Mouse (Mus musculus) inflammation-experienced regulatory T-cells, adult 16 weeks (primary cell): ENCODE measurements around the gene Slc51b. TPM values are rescaled to one million over a fixed set of nuclear protein-coding genes. Genes with fewer than 3 reads are reported as not detected.

Experiments
- polyA plus RNA-seq: library from polyadenylated mRNA; unstranded; fragments of 100-300 nt; shearing (Covaris generic); gene quantifications from one replicate; pipeline ENCODE4 v1.2.1, GENCODE M21; 2017

Slc51b gene
- not detected for polyA plus RNA-seq

DNA sequence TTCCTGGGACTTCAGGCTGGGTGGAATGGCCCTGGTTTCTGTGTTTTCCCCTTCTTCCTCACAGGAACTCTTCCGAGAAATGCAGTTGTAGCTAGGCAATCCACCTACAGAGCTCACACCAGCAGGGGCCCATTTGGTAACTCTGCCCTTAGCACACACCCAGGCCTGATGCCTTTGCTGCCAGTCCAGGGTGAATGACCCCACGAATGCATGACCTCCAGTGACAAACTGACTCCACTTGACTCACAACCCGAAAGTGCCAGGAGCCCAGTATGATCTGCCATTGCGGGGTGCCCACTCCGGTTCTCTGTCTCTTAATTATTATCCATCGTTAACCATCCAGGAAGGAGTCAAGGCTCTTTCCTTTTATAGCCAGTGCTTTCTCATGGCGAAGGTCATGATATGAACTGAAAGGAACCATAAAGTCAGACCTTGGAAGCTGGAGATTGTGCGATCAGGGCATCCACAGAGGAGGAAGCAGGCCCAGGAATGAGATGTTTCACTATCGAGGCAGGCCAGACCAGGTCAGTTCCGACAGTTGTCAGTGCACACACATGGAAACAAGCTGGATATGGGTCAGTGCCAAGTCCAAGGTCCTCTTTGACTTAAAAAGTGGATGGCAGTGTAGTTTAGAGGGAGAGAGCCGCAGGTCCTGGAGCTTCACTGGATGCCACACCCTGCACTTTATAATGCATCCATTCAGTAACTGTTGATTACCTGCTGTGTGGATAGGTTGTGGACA is at the start of gene Slc51b:
Gene Slc51b (minus strand): TSS at position 196 of the 742 bp plus-strand sequence.

GRCm38 (mm10) chr9:65460732-65461442 is 38.1 kb upstream of the Slc51b start, which contains the start of gene Spg21:
Gene Spg21, plus strand, starts transcription at chr9:65460947.

DNA sequence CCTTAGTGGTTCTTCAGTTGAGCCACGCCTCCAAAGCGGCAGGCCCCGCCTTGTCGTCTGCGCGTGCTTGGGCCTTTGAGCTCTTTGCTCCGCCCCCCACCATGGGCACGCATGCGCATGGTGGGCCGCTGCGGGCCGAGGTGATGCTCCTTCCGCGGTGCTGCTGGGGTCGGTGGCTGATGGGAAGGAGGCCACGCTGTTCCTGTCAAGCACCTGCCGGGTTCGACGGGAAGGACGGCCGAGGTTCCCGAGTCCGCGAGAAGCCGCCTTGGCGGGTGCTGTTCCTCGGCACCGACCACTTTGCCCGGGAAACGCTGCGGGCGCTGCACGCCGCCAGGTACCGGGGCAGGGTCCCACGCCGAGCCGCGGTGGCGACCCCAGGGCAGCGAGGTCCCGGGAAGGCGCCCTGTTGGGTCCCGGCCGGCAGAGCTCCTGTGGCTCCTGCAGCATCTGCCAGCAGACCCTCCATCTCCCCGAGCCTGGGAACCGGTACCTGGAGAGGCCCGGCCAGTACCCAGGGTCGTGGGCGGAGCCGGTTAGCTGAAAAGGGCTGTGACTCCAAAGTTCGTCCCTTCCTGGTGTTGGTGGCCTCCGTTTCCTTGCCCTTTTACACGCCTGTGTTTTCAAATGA is 13.0 kb upstream of the Slc51b start, which contains the start of gene Mtfmt:
Gene Mtfmt (plus strand): TSS at position 112 of the 631 bp plus-strand sequence.

GRCm38 (mm10) chr9:65398279-65398678 is 24.5 kb downstream of the Slc51b start, which contains the start of gene Rasl12:
Gene Rasl12, plus strand, starts transcription at chr9:65398506.

GRCm38 (mm10) chr9:65391613-65391964 is 31.2 kb downstream of the Slc51b start, which contains the start of gene Kbtbd13:
Gene Kbtbd13, minus strand, starts transcription at chr9:65391652.

Other genes starting within 250 kb of the Slc51b start
- gene Parp16, start 227.6 kb downstream of the Slc51b start, polyA plus RNA-seq: 11.8 TPM
- gene Cilp, start 157.8 kb downstream of the Slc51b start, polyA plus RNA-seq: not detected
- 59.2 TPM for gene Clpx, start 128.7 kb downstream of the Slc51b start, polyA plus RNA-seq
- 4.2 TPM for gene Pdcd7, start 76.9 kb downstream of the Slc51b start, polyA plus RNA-seq
- gene Ubap1l, start 61.9 kb downstream of the Slc51b start, polyA plus RNA-seq: not detected
- gene Kbtbd13, start 31.3 kb downstream of the Slc51b start, polyA plus RNA-seq: not detected
- gene Rasl12, start 24.4 kb downstream of the Slc51b start, polyA plus RNA-seq: not detected
- 47.0 TPM for gene Mtfmt, start 12.8 kb upstream of the Slc51b start, polyA plus RNA-seq
- 109 TPM for gene Spg21, start 38.0 kb upstream of the Slc51b start, polyA plus RNA-seq
- not detected for gene Ankdd1a, start 97.2 kb upstream of the Slc51b start, polyA plus RNA-seq
- gene Plekho2, start 157.1 kb upstream of the Slc51b start, polyA plus RNA-seq: 102 TPM
- gene Pif1, start 164.2 kb upstream of the Slc51b start, polyA plus RNA-seq: 0.54 TPM
- 0.43 TPM for gene Rbpms2, start 206.7 kb upstream of the Slc51b start, polyA plus RNA-seq
- gene Oaz2, start 245.0 kb upstream of the Slc51b start, polyA plus RNA-seq: 159 TPM